Mouse (Mus musculus) lung, embryonic 14.5 days (tissue): Measurements from ENCODE around the gene Arhgap8. TPM values are rescaled to one million over a fixed set of nuclear protein-coding genes. Genes with fewer than 3 reads are reported as not detected.
A peak's percentile ranks its signal among the peaks of the same experiment; 100 is the strongest.

Experiments used
- ATAC-seq: fragments of 200-750 bp; cut with Nextera tagmentation; 2 replicates; pipeline ENCODE4 v1.8.0; 2017; ENCODE audit warnings: mild to moderate bottlenecking, moderate TSS enrichment, moderate library complexity; ENCODE audit not compliant: insufficient read depth
- DNase-seq: peaks from one replicate; pipeline ENCODE4 v3.0.0-alpha.2; 2015
- H3K27ac ChIP-seq: fragments of 300-500 bp; sonication (generic); 2 replicates; pipeline ENCODE4 v1.5.1; 2014; ENCODE audit warnings: low read depth, mild to moderate bottlenecking, moderate library complexity
- H3K27me3 ChIP-seq: fragments of 300-500 bp; sonication (generic); 2 replicates; pipeline ENCODE4 v1.6.1; 2014; ENCODE audit warnings: low read length, control low read depth; ENCODE audit not compliant: insufficient read depth
- H3K36me3 ChIP-seq: fragments of 300-500 bp; sonication (generic); 2 replicates; pipeline ENCODE4 v1.6.1; 2014; ENCODE audit warnings: control low read depth; ENCODE audit not compliant: insufficient read depth
- H3K4me1 ChIP-seq: fragments of 300-500 bp; sonication (generic); 2 replicates; pipeline ENCODE4 v1.6.1; 2014; ENCODE audit warnings: antibody characterized with exemption, control low read depth; ENCODE audit not compliant: insufficient read depth
- H3K4me2 ChIP-seq: fragments of 300-500 bp; sonication (generic); 2 replicates; pipeline ENCODE4 v1.6.1; 2014; ENCODE audit warnings: mild to moderate bottlenecking
- H3K4me3 ChIP-seq: fragments of 300-500 bp; sonication (generic); 2 replicates; pipeline ENCODE4 v1.5.1; 2014; ENCODE audit warnings: low read depth, low read length
- H3K9ac ChIP-seq: fragments of 300-500 bp; sonication (generic); 2 replicates; pipeline ENCODE4 v1.6.1; 2014
- H3K9me3 ChIP-seq: fragments of 300-500 bp; sonication (generic); 2 replicates; pipeline ENCODE4 v1.6.1; 2016; ENCODE audit warnings: low read depth, low read length, control low read depth
- CTCF ChIP-seq: IDR thresholded peaks from 2 replicates; pipeline ENCODE4 v1.5.1; 2016; ENCODE audit warnings: antibody characterized with exemption, low read depth
- WGBS: fragments of 180-500 bp; shearing (Covaris S2); extraction: QIAGEN DNeasy Blood & Tissue Kit; methylation state at CpG from one replicate; pipeline ENCODE4 v1.1.7; 2014; 5-methylcytosine and 5-hydroxymethylcytosine counted together
- polyA plus RNA-seq: library from polyadenylated mRNA; unstranded; fragments of >200 nt; fragmentation: Nextera tagmentation; extraction: Ambion mirVana; gene quantifications from 2 replicates; pipeline ENCODE4 v1.2.1, GENCODE M21; 2014

Gene Arhgap8
- polyA plus RNA-seq, 1 experiment from 2014 or later, result 18.1 TPM

- no peak for DNase-seq
- Histone ChIP-seq H3K4me1 (peaks cover 18% of the 10 kb centered on the region), H3K9me3 (no peaks in the 10 kb centered on the region), H3K27me3 (no peaks in the 10 kb centered on the region), H3K9ac (no peak overlapping the region), H3K27ac (no peak overlapping the region), H3K36me3 (peaks cover 6% of the 10 kb centered on the region; the same call in 1 of the 2 replicates), H3K4me3 (no peak overlapping the region), H3K4me2 (no peak overlapping the region)
- 72% methylated on average over 5 of the region's 5 CpGs for WGBS
- no peak for TF ChIP-seq CTCF
- ATAC-seq, result no peak
Observed at GRCm38 (mm10) chr15:84684520-84684919, 35.3 kb upstream of the Arhgap8 start.

- Histone ChIP-seq H3K4me3 (no peak overlapping the region), H3K9me3 (no peaks in the 10 kb centered on the region), H3K4me2 (no peak overlapping the region), H3K4me1 (peaks cover 18% of the 10 kb centered on the region), H3K27me3 (no peaks in the 10 kb centered on the region), H3K27ac (no peak overlapping the region), H3K9ac (no peak overlapping the region), H3K36me3 (peaks cover 15% of the 10 kb centered on the region)
- DNase-seq (no peak), ATAC-seq (no peak)
- no peak for TF ChIP-seq CTCF
- 52% methylated on average over 3 of the region's 3 CpGs for WGBS
Observed at GRCm38 (mm10) chr15:84685417-84685816, 34.4 kb upstream of the Arhgap8 start.

- Histone ChIP-seq H3K9ac (no peak overlapping the region), H3K27ac (no peak overlapping the region; the same call in 1 of the 2 replicates), H3K4me3 (no peak overlapping the region), H3K9me3 (no peaks in the 10 kb centered on the region), H3K36me3 (peaks cover 39% of the 10 kb centered on the region), H3K27me3 (no peaks in the 10 kb centered on the region), H3K4me1 (0 out of 2 replicates have a peak, but pooled peaks cover 3% of the 10 kb centered on the region), H3K4me2 (no peak overlapping the region)
- no peak for ATAC-seq
- peak; percentile 22 for DNase-seq
- WGBS, result 43% methylated on average over 14 of the region's 14 CpGs
- TF ChIP-seq CTCF, result no peak
Observed at GRCm38 (mm10) chr15:84687904-84688303, 31.9 kb upstream of the Arhgap8 start.

GRCm38 (mm10) chr15:84689356-84689755, 30.5 kb upstream of the Arhgap8 start:
- 0 out of 2 replicates have a peak, but pooled peaks cover 3% of the 10 kb centered on the region for H3K4me1 ChIP-seq
- no peak overlapping the region for H3K9ac ChIP-seq
- no peak overlapping the region for H3K4me3 ChIP-seq
- ATAC-seq (0 out of 2 replicates have a peak, but pooled peaks have one; percentile 10), DNase-seq (peak; percentile 75)
- TF ChIP-seq CTCF, result no peak
- H3K36me3 ChIP-seq, result peaks cover 49% of the 10 kb centered on the region
- no peak overlapping the region for H3K4me2 ChIP-seq
- no peaks in the 10 kb centered on the region for H3K27me3 ChIP-seq
- 56% methylated on average over 6 of the region's 6 CpGs for WGBS
- no peaks in the 10 kb centered on the region for H3K9me3 ChIP-seq
- H3K27ac ChIP-seq, result no peak overlapping the region

- H3K36me3 ChIP-seq, result peaks cover 58% of the 10 kb centered on the region
- no peak overlapping the region for H3K4me2 ChIP-seq
- 90% methylated on average over 6 of the region's 6 CpGs for WGBS
- no peaks in the 10 kb centered on the region for H3K27me3 ChIP-seq
- no peak for TF ChIP-seq CTCF
- H3K27ac ChIP-seq, result no peak overlapping the region
- no peak overlapping the region for H3K9ac ChIP-seq
- ATAC-seq (no peak), DNase-seq (no peak)
- no peaks in the 10 kb centered on the region for H3K9me3 ChIP-seq
- H3K4me3 ChIP-seq, result no peak overlapping the region
- H3K4me1 ChIP-seq, result 0 out of 2 replicates have a peak, but pooled peaks cover 3% of the 10 kb centered on the region
Observed at GRCm38 (mm10) chr15:84691513-84691912, 28.3 kb upstream of the Arhgap8 start.

- Histone ChIP-seq H3K9me3 (no peaks in the 10 kb centered on the region), H3K4me1 (0 out of 2 replicates have a peak, but pooled peaks cover 3% of the 10 kb centered on the region), H3K4me2 (no peak overlapping the region), H3K9ac (no peak overlapping the region), H3K27ac (no peak overlapping the region), H3K36me3 (peaks cover 69% of the 10 kb centered on the region), H3K4me3 (no peak overlapping the region), H3K27me3 (no peaks in the 10 kb centered on the region)
- no peak for TF ChIP-seq CTCF
- ATAC-seq, result no peak
- DNase-seq, result no peak
- 86% methylated on average over 7 of the region's 7 CpGs for WGBS
Observed at GRCm38 (mm10) chr15:84692645-84693044, 27.2 kb upstream of the Arhgap8 start.

GRCm38 (mm10) chr15:84696021-84696420, 23.8 kb upstream of the Arhgap8 start:
- WGBS, result 62% methylated on average over 4 of the region's 4 CpGs
- Histone ChIP-seq H3K9me3 (no peaks in the 10 kb centered on the region), H3K4me1 (no peaks in the 10 kb centered on the region), H3K27me3 (no peaks in the 10 kb centered on the region), H3K4me3 (no peak overlapping the region), H3K36me3 (peaks cover 76% of the 10 kb centered on the region), H3K9ac (no peak overlapping the region), H3K4me2 (no peak overlapping the region), H3K27ac (no peak overlapping the region)
- no peak for ATAC-seq
- DNase-seq, result no peak
- TF ChIP-seq CTCF, result no peak
